Mouse (Mus musculus): ENCODE measurements around the gene Kdm8. TPM values are rescaled to one million over a fixed set of nuclear protein-coding genes. Genes with fewer than 3 reads are reported as not detected.

Kdm8 gene
- total and polyA plus RNA-seq, 3 experiments: 11.6 to 14.7 TPM; not detected in 1

DNA sequence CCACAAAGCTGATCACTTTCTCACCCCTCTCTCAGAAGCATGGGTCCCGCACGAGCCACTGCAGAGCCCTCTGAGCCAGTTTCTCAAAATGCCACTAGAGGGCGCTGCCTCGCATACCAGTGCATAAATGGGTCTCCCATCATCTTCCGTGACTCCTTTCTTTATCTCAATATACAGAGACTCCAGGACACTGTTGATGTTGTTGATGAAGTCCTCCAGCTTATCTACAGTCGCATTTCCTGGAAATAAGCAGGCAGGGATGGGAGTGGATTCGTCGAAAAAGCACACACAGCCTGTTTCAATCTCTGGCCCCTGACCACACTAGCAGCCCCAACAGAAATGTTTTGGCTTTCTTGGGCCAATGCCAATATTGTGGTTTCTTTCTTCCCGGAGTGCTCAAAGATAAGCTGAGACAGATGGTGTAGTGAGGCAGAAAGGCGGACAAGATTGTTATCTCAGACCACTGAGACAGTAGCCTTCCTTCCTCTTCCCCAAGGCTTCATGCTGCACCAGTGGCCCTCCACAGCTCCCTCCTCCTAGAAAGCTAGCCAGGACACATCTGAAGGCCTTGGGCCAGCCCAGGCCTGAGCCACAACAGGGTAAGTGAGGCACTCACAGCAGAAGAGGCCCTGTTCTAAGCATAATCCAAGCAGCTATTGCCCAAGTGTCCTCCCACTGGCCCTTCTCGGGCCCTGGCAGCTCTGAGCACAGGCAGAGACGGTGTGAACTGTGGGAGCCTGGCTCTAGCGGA lies 27.7 kb downstream of the Kdm8 start (continued):
- TF ChIP-seq ZNF384 (IDR thresholded peaks at IDR 0.05; ENCODE audit: low read depth, low read length) (no peak), E2F4 (IDR thresholded peaks at IDR 0.05; ENCODE audit: borderline replicate concordance, low read depth, low read length) (no peak), POLR2AphosphoS2 (IDR thresholded peaks at IDR 0.05; ENCODE audit: low read length) (no peak), MEF2A (IDR thresholded peaks at IDR 0.05; ENCODE audit: extremely low read depth, insufficient replicate concordance, low read depth, low read length, poor library complexity, severe bottlenecking) (no peak), EP300 (IDR thresholded peaks at IDR 0.05; ENCODE audit: low read depth in 1 of 2, low read length in 2 of 2) (peak; percentile 92 to 96), BHLHE40 (IDR thresholded peaks at IDR 0.05; ENCODE audit: borderline replicate concordance, low read depth, low read length) (no peak; the same call in 1 of the 2 replicates), ZMIZ1 (IDR thresholded peaks at IDR 0.05; ENCODE audit: low read depth, low read length) (no peak), MYB (IDR thresholded peaks at IDR 0.05; ENCODE audit: low read depth, low read length) (no peak), NELFE (IDR thresholded peaks at IDR 0.05; ENCODE audit: low read depth, low read length) (no peak), TBP (IDR thresholded peaks at IDR 0.05; ENCODE audit: low read depth, low read length) (no peak), TCF12 (IDR thresholded peaks at IDR 0.05; ENCODE audit: low read depth, low read length) (peak; percentile 88), CHD2 (IDR thresholded peaks at IDR 0.05; ENCODE audit: low read length) (no peak), ZC3H11A (IDR thresholded peaks at IDR 0.05; ENCODE audit: low read depth, low read length) (peak; percentile 41), USF1 (IDR thresholded peaks at IDR 0.05; ENCODE audit: low read depth, low read length) (no peak), CHD1 (IDR thresholded peaks at IDR 0.05; ENCODE audit: low read depth, low read length) (no peak), ELF1 (IDR thresholded peaks at IDR 0.05; ENCODE audit: low read depth, low read length) (0 out of 2 replicates have a peak, but pooled peaks have one; percentile 26), MAZ (IDR thresholded peaks at IDR 0.05; ENCODE audit: low read depth, low read length) (0 out of 2 replicates have a peak, but pooled peaks have one; percentile 27)

DNA sequence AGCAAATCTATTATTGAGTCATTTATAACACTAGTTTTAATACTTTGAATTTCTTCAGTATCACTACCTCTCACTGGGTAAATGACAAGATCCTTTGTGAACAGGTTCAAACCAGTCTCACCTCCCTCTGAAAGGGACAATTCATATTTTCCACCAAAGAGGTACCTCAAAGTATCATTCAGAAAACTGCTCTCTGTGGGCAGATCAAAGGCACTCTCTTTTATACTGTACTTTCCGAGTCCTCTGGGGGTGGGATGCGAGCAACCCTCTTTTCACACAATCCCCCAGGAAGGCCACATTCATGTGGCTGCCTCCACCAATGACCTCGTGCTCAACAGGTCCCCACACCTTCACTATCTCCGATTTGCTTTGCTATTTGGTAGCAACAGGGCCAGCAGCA lies 30.1 kb downstream of the Kdm8 start:
- Histone ChIP-seq H3K9ac (ENCODE audit: control insufficient read depth, low read depth, low read length, poor library complexity, severe bottlenecking) (no peak overlapping the region), H3K4me1 (ENCODE audit: control insufficient read depth in 1 of 2, insufficient read depth in 2 of 2, low read length in 2 of 2) (peaks cover 0 to 18% of the 10 kb centered on the region in 2 experiments), H3K4me3 (ENCODE audit: control insufficient read depth in 1 of 2, insufficient read depth in 1 of 2, low read depth in 2 of 2, low read length in 2 of 2) (no peak overlapping the region), H3K27me3 (ENCODE audit: control insufficient read depth in 1 of 2, insufficient read depth in 2 of 2, low read length in 2 of 2) (no peaks in the 10 kb centered on the region), H3K27ac (ENCODE audit: control insufficient read depth, low read depth, low read length) (no peak overlapping the region), H3K79me2 (ENCODE audit: control insufficient read depth, insufficient read depth, low read length, poor library complexity) (no peaks in the 10 kb centered on the region), H3K9me3 (replicated peaks; ENCODE audit: insufficient read depth, low read length) (no peaks in the 10 kb centered on the region), H3K36me3 (ENCODE audit: control insufficient read depth in 1 of 2, insufficient read depth in 2 of 2, low read length in 2 of 2) (peaks cover 0 to 20% of the 10 kb centered on the region in 2 experiments; a peak in 2 of 4 replicates)
- no peak for TF ChIP-seq CHD1 (IDR thresholded peaks at IDR 0.05; ENCODE audit: low read depth, low read length)
- TF ChIP-seq MYB (IDR thresholded peaks at IDR 0.05; ENCODE audit: low read depth, low read length): no peak
- TF ChIP-seq ZNF384 (IDR thresholded peaks at IDR 0.05; ENCODE audit: low read depth, low read length): no peak
- no peak for TF ChIP-seq ETS1 (IDR thresholded peaks at IDR 0.05; ENCODE audit: low read depth, low read length)
- no peak for TF ChIP-seq BHLHE40 (IDR thresholded peaks at IDR 0.05; ENCODE audit: borderline replicate concordance, low read depth, low read length)
- TF ChIP-seq KAT2A (conservative IDR thresholded peaks at IDR 0.05; ENCODE audit: low read depth, low read length): no peak
- TF ChIP-seq HCFC1 (IDR thresholded peaks at IDR 0.05; ENCODE audit: low read depth, low read length): no peak
- TF ChIP-seq TAL1 (IDR thresholded peaks at IDR 0.05; ENCODE audit: low read length): no peak
- no peak for TF ChIP-seq RAD21 (IDR thresholded peaks at IDR 0.05; ENCODE audit: low read depth, low read length)
- no peak for TF ChIP-seq CHD2 (IDR thresholded peaks at IDR 0.05; ENCODE audit: low read length)
- no peak for TF ChIP-seq EP300 (IDR thresholded peaks at IDR 0.05; ENCODE audit: low read depth in 1 of 2, low read length in 2 of 2)
- no peak for TF ChIP-seq GABPA (IDR thresholded peaks at IDR 0.05; ENCODE audit: low read depth, low read length)
- no peak for TF ChIP-seq CTCF (IDR thresholded peaks at IDR 0.05 in 2 of 3, conservative IDR thresholded peaks at IDR 0.05 in 1 of 3; ENCODE audit: control insufficient read depth in 1 of 3, insufficient read depth in 1 of 3, low read depth in 2 of 3, low read length in 3 of 3, poor library complexity in 1 of 3, severe bottlenecking in 1 of 3)
- TF ChIP-seq TBP (IDR thresholded peaks at IDR 0.05; ENCODE audit: low read depth, low read length): no peak
- TF ChIP-seq NELFE (IDR thresholded peaks at IDR 0.05; ENCODE audit: low read depth, low read length): no peak
- TF ChIP-seq MAFK (IDR thresholded peaks at IDR 0.05; ENCODE audit: borderline replicate concordance, low read depth, low read length): no peak
- no peak for TF ChIP-seq USF1 (IDR thresholded peaks at IDR 0.05; ENCODE audit: low read depth, low read length)
- no peak for TF ChIP-seq MEF2A (IDR thresholded peaks at IDR 0.05; ENCODE audit: extremely low read depth, insufficient replicate concordance, low read depth, low read length, poor library complexity, severe bottlenecking)
- TF ChIP-seq JUND (IDR thresholded peaks at IDR 0.05; ENCODE audit: low read depth, low read length): no peak
- no peak for DNase-seq (ENCODE audit: low read depth, low spot score)

All from MEL (cell line).